10 mouse cellular contexts compared by ENCODE assay signal in the genomic region with DNA sequence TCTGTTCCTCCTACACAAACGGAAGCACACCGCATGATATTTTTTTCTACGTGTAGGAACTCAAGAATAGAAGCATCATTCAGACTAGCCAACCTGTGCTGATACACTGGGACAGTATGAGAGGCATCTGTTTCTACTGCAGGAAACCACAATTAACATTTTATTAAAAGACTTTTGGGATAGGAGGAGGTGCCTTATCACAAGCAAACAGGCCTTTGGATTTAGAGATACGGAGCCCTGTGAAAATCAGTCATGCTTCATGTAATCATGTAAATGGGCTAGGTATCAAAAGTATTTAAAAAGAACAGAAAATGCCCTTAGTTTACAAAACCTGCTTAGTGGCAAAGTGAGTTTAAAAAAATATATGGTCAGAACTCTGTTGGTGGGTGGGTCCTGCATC.
"Had no signal": no experiment of that assay in that cellular context is flagged by ENCODE, and none has a peak within 500 bp of the region (broad histone marks: within the 10 kb centered on the region; RNA-seq: fewer than 3 reads in every experiment).

No protein-coding gene starts in this region.

- H3K27ac ChIP-seq: midbrain, embryonic 15.5 days; neural tube, embryonic 12.5 days had no signal

- H3K4me2 ChIP-seq: midbrain, embryonic 11.5 days; midbrain, embryonic 15.5 days; neural tube, embryonic 12.5 days had no signal

- H3K27me3 ChIP-seq: midbrain, embryonic 15.5 days; neural tube, embryonic 12.5 days had no signal

- H3K9ac ChIP-seq: midbrain, embryonic 15.5 days; neural tube, embryonic 12.5 days had no signal

- H3K36me3 ChIP-seq: midbrain, embryonic 15.5 days; neural tube, embryonic 12.5 days had no signal

- H3K9me3 ChIP-seq: midbrain, embryonic 15.5 days; neural tube, embryonic 12.5 days had no signal

- DNase-seq: kidney, postnatal 4 days; left cerebral cortex, postnatal 4 days; lung, adult 18-20 months; right cerebral cortex, postnatal 4 days; spleen, adult 18-20 months; thymus, adult 18-20 months had no signal

- H3K4me3 ChIP-seq: layer of hippocampus, adult 2 months; midbrain, embryonic 15.5 days; neural tube, embryonic 12.5 days had no signal

- ATAC-seq: midbrain, embryonic 15.5 days had no signal
